Mouse (Mus musculus) layer of hippocampus, adult 9-10 months (tissue): ENCODE measurements around the gene Nxt1.

Source experiments
- DNase-seq: peaks from one replicate; pipeline ENCODE4 v3.0.0; 2022; ENCODE audit warnings: low spot score

The Nxt1 gene

GRCm38 (mm10) chr2:148689444-148690140 lies 17.2 kb downstream of the Nxt1 start:
- DNase-seq, result no peak

- DNase-seq, result no peak
These were observed 17.9 kb downstream of the Nxt1 start for GRCm38 (mm10) chr2:148690291-148690690.

GRCm38 (mm10) chr2:148690781-148691180 lies 18.4 kb downstream of the Nxt1 start:
- no peak for DNase-seq

DNA sequence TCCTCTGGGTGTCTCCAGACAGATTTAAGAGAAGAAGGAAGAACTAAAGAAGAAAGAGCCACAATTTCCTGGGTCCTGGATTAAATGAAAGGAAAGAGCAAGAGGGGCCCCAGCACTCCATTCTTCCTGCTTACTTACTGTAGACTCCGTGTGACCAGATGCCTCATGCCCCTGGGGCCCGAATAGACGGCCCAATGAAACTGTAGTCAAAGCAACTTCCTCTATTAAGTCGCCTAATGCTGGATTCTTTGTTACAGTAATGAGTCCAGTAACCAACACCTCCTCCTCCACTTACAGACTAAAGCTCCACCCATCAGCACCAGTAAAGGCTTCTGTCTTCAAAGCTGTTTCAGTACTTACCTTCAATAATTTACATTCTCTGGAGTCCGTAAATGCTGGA lies 26.2 kb downstream of the Nxt1 start:
- no peak for DNase-seq

- no peak for DNase-seq
These were observed 34.2 kb downstream of the Nxt1 start for GRCm38 (mm10) chr2:148706409-148707201.

- DNase-seq, result no peak
These were observed 34.8 kb downstream of the Nxt1 start for GRCm38 (mm10) chr2:148707202-148707530.

- no peak for DNase-seq
These were observed 39.9 kb downstream of the Nxt1 start for GRCm38 (mm10) chr2:148712326-148712725.

DNA sequence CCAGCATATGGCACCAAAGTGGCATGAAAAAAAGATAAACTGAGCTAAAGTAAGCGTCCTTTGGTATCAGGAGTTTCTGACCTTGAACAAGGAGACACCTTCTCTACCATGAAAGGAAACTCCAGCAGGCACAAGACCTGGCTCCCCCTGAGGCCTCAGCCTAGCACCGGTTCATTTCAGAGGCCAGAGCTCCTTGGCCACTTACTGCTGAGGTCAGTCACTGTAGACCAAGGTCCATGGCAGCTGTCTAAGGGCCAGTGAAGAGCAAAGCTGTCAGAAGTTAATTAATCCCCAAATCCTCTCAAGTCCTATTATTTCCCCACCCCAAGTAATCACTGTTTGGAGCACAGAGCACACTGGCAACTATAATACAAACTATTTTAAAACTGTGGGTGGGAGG lies 44.7 kb downstream of the Nxt1 start:
- DNase-seq, result no peak

- no peak for DNase-seq
These were observed 47.0 kb downstream of the Nxt1 start for GRCm38 (mm10) chr2:148719271-148719995.
